Mouse (Mus musculus) thymus, adult 2 months (tissue): ENCODE data around the gene Tmem178. TPM values are rescaled to one million over a fixed set of nuclear protein-coding genes. Genes with fewer than 3 reads are reported as not detected.
"Not testable (repeated sequence)": the region's sequence is repeated elsewhere in the genome, so short reads cannot be mapped to it uniquely, and the experiment has no call there.

Experiments used
- DNase-seq: peaks from one replicate; pipeline ENCODE4 v3.0.0; 2021
- H3K27ac ChIP-seq: fragments of 200-500 bp; 2 replicates; pipeline ENCODE4 v1.5.1; 2012; ENCODE audit warnings: low read length, control low read depth; ENCODE audit not compliant: control insufficient read depth, insufficient read depth
- H3K27me3 ChIP-seq: fragments of 200-500 bp; 2 replicates; pipeline ENCODE4 v1.6.1; 2012; ENCODE audit warnings: mild to moderate bottlenecking, low read length, moderate library complexity, mixed read lengths; ENCODE audit not compliant: control insufficient read depth, insufficient read depth
- H3K36me3 ChIP-seq: fragments of 200-500 bp; 2 replicates; pipeline ENCODE4 v1.6.1; 2012; ENCODE audit warnings: mild to moderate bottlenecking, low read length, moderate library complexity; ENCODE audit not compliant: control insufficient read depth, insufficient read depth
- H3K4me1 ChIP-seq: fragments of 200-500 bp; replicated peaks from 2 replicates; pipeline ENCODE4 v1.6.1; 2012; ENCODE audit warnings: low read length; ENCODE audit not compliant: control insufficient read depth, insufficient read depth
- H3K4me3 ChIP-seq: fragments of 200-500 bp; 2 replicates; pipeline ENCODE4 v1.5.1; 2012; ENCODE audit warnings: mild to moderate bottlenecking, low read length, control low read depth, moderate library complexity; ENCODE audit not compliant: control insufficient read depth, insufficient read depth
- CTCF ChIP-seq: fragments of 200-500 bp; IDR thresholded peaks from 2 replicates; pipeline ENCODE4 v1.5.1; 2012; ENCODE audit warnings: mild to moderate bottlenecking, control low read depth, low read length, moderate library complexity, borderline replicate concordance; ENCODE audit not compliant: control insufficient read depth, poor library complexity, insufficient read depth; ENCODE audit errors: extremely low read depth
- POLR2A ChIP-seq: fragments of 200-500 bp; IDR thresholded peaks from 2 replicates; pipeline ENCODE4 v1.6.1; 2012; ENCODE audit warnings: mild to moderate bottlenecking, low read length, control low read depth, moderate library complexity; ENCODE audit not compliant: control insufficient read depth, poor library complexity, insufficient read depth; ENCODE audit errors: extremely low read depth
- WGBS: fragments of 180-500 bp; shearing (Covaris S2); methylation state at CpG from one replicate; pipeline ENCODE4 v1.1.7; 2018; 5-methylcytosine and 5-hydroxymethylcytosine counted together
- polyA plus RNA-seq: library from polyadenylated mRNA; depleted of rRNA; stranded (reverse); fragments of >200 nt; gene quantifications from 2 replicates; pipeline ENCODE4 v1.2.3, GENCODE M21; 2012

Gene Tmem178
- polyA plus RNA-seq, 1 experiment = 0.23 TPM

DNA sequence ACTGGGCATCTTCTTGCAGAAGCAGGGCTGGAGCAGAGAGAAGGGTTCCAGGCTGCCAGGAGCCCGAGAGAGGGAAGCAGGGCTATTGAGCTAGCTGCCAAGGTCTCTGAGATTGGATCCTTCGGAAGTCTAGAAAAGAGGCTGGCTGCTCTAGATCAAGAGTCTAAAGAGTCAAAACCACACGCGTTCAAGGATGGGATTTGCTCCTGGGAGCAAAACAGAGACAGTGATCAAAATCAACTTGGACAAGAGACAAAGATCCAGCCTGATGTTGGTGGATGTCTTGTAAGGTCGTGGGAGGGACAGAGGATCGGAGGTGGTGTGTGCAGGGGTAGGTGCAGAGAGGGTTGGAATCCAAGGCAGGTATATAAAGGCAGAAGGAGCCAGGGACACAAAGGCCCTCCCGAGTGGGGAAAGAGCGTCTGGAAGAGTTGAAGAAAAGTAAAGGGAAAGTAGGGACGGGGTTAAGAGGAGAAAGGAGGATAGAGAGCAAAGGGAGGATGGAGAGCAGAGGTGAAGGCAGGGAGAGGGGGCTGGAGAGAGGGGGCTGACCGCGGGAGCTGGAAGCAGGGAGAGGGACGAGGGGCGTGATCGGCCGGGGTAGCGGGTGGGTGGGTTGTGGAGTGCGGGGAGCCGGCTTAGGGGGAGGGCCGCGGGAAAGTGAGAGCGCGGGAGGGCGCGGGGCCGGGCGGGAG lies 450 bp upstream of the Tmem178 start:
- H3K27me3 ChIP-seq = peaks cover 12% of the 10 kb centered on the region
- DNase-seq = no peak
- H3K4me1 ChIP-seq = peaks cover 2% of the 10 kb centered on the region; the same call in 1 of the 2 replicates
- no peaks in the 10 kb centered on the region for H3K36me3 ChIP-seq
- TF ChIP-seq POLR2A = no peak
- TF ChIP-seq CTCF = no peak
- 11% methylated on average over 26 of the region's 26 CpGs for WGBS
- no peak overlapping the region for H3K4me3 ChIP-seq
- no peak overlapping the region for H3K27ac ChIP-seq

DNA sequence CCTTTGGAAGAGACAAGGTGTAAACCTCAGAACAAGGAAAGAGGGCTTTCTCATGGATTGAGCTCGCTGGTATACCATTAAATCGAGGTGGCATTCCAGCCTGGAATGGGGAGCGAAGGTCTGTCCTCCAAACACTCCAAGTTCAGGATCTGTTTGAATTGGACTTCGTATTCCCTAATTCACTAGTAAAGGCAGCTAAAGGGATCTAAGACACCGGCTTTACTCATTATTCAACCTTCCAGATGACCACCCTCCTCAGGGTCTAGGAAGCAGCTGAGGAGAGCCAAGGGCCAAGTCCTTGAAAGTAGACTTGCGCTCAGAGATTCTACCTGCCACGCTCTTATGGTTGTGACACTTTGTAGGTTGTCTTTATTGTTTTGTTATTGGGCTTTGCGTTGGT lies 1.1 kb downstream of the Tmem178 start:
- not testable (repeated sequence) for H3K4me3 ChIP-seq, DNase-seq, H3K4me1 ChIP-seq, H3K36me3 ChIP-seq, H3K27ac ChIP-seq
- H3K27me3 ChIP-seq = peaks cover 12% of the 10 kb centered on the region
- WGBS = 49% methylated on average over 8 of the region's 8 CpGs

DNA sequence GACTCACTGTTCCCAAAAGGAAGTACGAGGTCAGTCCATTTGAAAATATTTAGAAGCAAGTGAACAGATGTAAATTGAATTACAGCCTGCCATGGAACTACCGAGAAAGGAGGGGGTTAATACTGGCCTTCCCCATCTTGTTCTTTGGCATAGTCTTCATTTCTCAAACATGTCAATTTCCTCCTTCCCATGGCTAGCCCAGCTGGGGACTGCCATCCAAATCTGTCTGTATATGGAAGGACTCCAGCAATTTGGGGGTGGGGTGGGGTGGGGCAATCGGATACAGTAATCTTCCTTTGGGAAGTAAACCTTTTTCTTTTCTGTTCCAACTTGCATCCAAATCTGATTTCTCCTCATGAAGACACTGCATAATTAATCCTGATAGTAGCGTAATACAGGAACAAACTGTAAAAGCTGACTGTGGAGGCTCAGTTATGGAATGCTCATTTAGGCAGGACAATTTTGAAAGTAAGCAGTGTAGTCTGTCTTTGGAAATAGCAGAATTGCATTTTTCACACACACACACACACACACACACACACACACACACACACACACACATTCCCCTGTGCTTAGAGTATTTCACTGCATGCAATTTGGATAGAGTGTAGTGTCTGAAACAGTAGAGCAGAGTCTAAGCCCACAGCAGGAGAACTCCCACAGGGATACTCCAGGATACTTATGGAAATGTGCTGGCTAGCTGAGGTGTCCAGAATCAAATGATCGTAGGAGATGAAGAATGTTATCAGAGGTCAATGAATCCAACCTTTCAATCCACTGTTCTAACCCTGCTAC lies 1.9 kb downstream of the Tmem178 start:
- H3K36me3 ChIP-seq = no peaks in the 10 kb centered on the region
- DNase-seq = no peak
- no peak overlapping the region for H3K27ac ChIP-seq
- peaks cover 12% of the 10 kb centered on the region for H3K27me3 ChIP-seq
- H3K4me1 ChIP-seq = peaks cover 2% of the 10 kb centered on the region; the same call in 1 of the 2 replicates
- TF ChIP-seq POLR2A (no peak), CTCF (no peak)
- 85% methylated on average over 5 of the region's 5 CpGs for WGBS
- no peak overlapping the region for H3K4me3 ChIP-seq

DNA sequence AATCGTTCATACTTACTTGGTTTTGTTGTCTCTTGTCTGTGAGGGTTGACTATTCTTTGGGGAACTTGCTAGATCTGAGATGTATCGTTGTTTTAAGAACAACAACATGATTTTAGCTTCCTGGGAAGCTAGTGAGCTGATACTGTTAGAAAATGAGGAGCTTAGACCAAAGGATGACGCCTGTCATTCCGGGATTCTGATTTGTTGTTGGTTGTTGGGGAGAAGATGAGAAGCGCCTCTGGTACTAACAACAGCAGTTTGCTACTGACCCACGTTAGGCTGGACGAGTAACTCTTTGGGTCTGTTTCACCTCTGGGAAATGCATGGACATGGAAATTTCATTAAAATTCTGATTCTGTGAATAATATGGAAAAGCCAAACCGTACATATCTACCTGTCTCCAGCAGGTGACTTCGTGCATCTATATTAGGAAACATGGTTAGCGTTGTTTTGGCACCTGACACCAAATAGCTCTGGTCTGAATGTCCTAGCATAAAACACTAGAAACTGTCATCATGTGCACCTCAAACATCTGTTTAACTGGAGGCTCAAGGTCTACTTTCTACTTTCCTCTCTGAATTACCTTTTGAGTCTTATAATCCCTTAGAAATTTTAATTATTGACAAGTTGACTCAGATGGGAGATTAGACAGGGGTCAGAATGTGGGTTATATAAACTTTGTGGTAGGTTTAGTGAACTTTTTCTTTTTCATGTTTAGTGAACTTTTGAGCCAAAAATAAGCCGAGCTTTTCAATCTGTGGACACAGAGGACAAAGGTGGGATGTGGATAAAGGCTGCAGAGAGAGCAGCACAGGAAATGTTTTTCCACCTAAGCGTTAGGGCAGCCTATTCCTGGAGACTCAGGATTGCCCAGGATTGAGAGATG lies 2.9 kb downstream of the Tmem178 start:
- no peak for TF ChIP-seq POLR2A
- no peak for TF ChIP-seq CTCF
- Histone ChIP-seq H3K36me3 (no peaks in the 10 kb centered on the region), H3K4me1 (peaks cover 2% of the 10 kb centered on the region; the same call in 1 of the 2 replicates), H3K27me3 (peaks cover 12% of the 10 kb centered on the region), H3K27ac (no peak overlapping the region), H3K4me3 (no peak overlapping the region)
- WGBS = 90% methylated on average over 12 of the region's 12 CpGs
- DNase-seq = no peak

DNA sequence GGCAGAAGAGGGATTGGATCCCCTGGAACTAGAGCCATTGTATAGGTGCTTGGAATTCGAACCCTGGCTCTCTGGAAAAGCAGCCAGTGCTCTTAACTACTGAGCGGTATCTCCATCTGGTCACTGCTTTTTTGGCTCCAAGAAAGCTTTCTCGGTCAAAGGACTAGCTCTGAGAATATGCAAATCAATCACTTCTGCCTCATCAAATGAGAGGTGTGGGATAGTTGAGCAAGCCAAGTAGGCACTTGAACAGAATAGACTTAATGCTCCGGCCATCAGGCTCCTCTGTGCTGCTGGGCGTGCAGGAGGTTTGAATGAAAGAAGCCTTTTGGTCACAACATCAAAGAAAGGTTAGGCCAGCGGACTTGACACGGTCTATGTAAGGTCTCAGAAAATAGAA lies 5.0 kb downstream of the Tmem178 start:
- no peak for DNase-seq
- peaks cover 4% of the 10 kb centered on the region for H3K27me3 ChIP-seq
- TF ChIP-seq POLR2A = no peak
- TF ChIP-seq CTCF = no peak
- WGBS = 95% methylated on average over 7 of the region's 7 CpGs
- H3K4me3 ChIP-seq = no peak overlapping the region
- H3K36me3 ChIP-seq = no peaks in the 10 kb centered on the region
- H3K27ac ChIP-seq = no peak overlapping the region
- peaks cover 2% of the 10 kb centered on the region; the same call in 1 of the 2 replicates for H3K4me1 ChIP-seq

DNA sequence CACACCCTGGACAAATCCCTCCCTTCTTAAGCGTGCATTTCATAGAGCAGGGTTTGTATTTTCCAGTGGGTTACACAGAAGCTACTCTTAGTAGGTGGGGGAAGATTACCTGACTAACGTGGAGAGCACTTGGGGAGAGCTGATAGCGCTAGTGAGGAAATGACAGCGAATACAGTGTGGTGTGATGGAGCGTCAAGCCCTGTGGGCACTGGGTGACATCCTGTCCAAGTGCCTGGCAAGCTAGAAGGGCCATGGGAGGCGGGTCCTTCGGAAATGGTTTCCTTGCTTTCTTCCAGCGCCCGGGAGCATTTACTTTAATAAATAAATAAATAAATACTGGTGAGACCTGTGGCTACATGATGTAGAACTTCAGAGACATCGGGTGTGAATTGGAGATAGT lies 5.5 kb downstream of the Tmem178 start:
- no peak for DNase-seq
- WGBS = 87% methylated on average over 10 of the region's 10 CpGs
- Histone ChIP-seq H3K27ac (no peak overlapping the region), H3K4me3 (no peak overlapping the region), H3K4me1 (no peaks in the 10 kb centered on the region), H3K36me3 (no peaks in the 10 kb centered on the region), H3K27me3 (no peaks in the 10 kb centered on the region)
- TF ChIP-seq CTCF = no peak
- TF ChIP-seq POLR2A = no peak
